Mouse (Mus musculus) brain, embryonic 14.5 days (tissue): Measurements from ENCODE around the gene Pitpnm2.

Source experiments
- CTCF ChIP-seq: fragments of 200-500 bp; IDR thresholded peaks from 2 replicates; pipeline ENCODE4 v1.5.1; 2012; ENCODE audit warnings: inconsistent platforms, mild to moderate bottlenecking, moderate library complexity, borderline replicate concordance; ENCODE audit not compliant: insufficient read depth, insufficient read length; ENCODE audit errors: extremely low read depth
- POLR2A ChIP-seq: fragments of 200-500 bp; IDR thresholded peaks from 2 replicates; pipeline ENCODE4 v1.6.1; 2012; ENCODE audit warnings: mild to moderate bottlenecking, inconsistent platforms, borderline replicate concordance; ENCODE audit not compliant: poor library complexity, insufficient read depth, insufficient read length, severe bottlenecking; ENCODE audit errors: extremely low read depth

- TF ChIP-seq CTCF (no peak), POLR2A (no peak)
Observed at GRCm38 (mm10) chr5:124253555-124253954, 4.0 kb upstream of the Pitpnm2 start.
